Mouse (Mus musculus): ENCODE measurements around the gene Tmbim7.
"Not testable (repeated sequence)": the region's sequence is repeated elsewhere in the genome, so short reads cannot be mapped to it uniquely, and the experiment has no call there.

The Tmbim7 gene

DNA sequence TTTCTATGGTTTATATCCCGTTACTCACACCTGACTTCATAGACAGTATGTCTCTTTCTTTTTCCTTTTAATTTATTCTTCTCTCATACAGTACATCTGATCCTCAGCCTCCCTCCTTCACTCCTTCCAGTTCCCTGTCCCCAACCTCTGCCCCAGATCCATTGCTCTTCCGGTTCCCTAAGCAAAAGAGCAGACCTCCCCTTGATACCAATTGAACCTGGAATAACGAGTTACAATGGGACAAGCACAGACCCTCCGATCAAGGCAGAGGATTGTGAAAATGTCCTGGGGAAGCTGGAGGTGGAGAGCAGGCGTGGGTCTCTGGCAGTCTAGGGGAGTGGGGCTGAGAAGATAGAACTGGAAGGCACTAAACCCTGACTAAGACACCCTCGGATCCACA, at the start of gene Tmbim7:
Gene Tmbim7 (plus strand): TSS at position 301 of the 400 bp plus-strand sequence.
- DNase-seq, result no peak

GRCm38 (mm10) chr5:3607114-3607513, 43.9 kb upstream of the Tmbim7 start:
- DNase-seq, result no peak

GRCm38 (mm10) chr5:3609241-3609640, 41.7 kb upstream of the Tmbim7 start:
- no peak for DNase-seq

DNA sequence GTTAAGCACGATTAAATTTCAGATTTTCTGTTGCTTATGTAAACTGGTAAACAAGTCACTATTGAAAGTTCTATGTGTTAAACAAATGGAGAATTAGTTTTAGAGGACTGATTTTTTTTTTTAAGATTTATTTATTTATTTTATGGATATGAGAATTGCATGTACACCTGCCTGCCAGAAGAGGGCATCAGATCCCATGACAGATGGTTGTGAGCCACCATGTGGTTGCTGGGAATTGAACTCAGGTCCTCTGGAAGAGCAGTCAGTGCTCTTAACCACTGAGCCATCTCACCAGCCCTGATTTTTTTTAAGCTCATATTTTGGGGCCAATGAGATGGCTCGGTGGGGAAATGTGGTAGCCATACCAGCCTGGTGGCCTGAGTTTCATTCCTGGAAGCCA, 39.1 kb upstream of the Tmbim7 start:
- DNase-seq, result not testable (repeated sequence)

DNA sequence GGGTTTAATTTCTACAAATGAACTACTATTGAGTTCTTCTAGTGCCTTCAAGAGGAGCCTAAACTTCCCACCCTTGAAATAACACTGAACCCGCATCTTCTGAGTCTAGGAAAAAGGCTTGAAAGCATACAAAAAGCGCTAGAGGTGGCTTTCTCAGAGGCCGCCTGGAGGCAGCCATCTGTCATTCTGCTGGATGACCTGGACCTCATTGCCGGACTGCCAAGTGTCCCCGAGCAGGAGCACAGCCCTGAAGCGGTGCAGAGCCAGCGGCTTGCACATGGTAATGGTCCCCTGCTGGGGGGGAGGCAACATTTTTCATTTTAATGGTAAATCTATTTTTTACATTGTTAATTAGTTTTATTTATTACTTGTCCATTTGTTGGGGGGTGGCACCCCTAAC, 30.5 kb upstream of the Tmbim7 start:
- DNase-seq, result no peak

GRCm38 (mm10) chr5:3630055-3630454, 20.9 kb upstream of the Tmbim7 start:
- no peak for DNase-seq

DNA sequence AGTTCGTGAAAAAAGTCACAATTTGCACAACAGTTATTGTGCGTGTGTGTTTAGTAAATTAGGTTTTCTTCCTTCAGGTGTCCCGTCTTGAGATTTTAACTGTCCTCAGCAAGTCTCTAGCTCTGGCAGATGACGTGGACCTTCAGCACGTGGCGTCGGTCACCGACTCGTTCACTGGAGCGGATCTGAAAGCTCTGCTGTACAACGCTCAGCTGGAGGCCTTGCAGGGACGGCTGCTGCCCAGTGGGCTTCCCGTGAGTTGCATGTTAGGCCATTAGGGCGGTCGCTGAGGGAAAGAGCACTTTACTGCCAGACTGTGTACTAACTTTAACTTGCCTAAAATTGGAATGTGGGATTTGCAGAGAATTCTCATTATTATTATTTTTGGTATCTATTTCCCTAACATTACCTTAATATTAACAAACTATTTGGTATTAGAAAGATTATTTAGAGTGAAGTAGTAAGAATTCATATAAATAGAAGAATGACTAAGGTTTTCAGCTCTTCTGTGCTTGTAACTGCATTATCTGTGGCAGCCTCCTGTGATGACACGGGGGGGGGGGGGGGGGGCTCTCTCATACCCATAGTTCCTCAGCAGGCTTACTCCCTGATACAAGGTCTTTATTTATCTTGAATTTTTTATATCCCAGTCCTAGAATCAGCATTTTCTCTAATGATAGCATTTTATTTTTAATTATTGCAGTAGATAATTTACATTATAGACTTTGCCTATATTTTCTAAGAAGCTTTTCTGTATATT, 19.3 kb upstream of the Tmbim7 start:
- DNase-seq, result no peak

DNA sequence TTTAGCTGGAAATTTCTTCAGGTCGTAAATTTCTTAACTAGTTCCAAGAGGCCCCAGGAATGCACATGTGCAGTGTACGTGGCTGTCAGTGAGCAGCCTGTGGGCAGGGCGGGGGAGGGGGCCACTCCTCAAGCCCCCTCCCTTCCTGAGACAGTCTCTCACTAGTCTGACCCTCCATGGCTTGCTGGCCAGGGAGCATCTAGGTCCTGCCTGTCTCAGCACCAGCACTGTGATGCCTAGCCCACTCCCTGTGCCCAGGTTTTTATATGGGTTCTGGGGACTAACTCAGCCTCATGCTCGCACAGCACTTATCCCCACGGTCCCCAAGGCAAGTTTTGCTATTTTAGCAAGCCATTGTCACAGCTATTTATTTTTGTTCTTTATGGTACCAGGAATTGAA, 18.7 kb upstream of the Tmbim7 start:
- no peak for DNase-seq

DNA sequence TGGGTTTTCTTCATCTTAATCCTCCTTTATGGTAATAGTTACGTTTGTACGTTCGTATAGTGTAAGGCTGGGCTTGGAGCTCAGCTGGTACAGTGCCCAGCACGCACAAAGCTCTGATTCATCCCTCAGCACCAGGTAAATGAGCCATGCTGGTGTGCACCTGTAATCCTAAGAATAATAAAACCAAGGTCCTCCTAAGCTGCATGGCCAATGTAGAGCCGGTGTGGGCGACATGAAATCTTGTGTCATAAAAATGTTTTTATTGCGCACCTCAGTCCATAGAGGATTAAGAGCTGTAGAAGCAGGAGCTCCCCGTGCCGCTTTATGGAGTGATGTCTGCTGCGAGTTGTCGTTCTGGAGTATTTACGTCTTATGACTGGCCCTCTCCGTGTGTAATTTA, 17.7 kb upstream of the Tmbim7 start:
- DNase-seq, result no peak

GRCm38 (mm10) chr5:3633951-3634350, 17.0 kb upstream of the Tmbim7 start:
- DNase-seq, result no peak

DNA sequence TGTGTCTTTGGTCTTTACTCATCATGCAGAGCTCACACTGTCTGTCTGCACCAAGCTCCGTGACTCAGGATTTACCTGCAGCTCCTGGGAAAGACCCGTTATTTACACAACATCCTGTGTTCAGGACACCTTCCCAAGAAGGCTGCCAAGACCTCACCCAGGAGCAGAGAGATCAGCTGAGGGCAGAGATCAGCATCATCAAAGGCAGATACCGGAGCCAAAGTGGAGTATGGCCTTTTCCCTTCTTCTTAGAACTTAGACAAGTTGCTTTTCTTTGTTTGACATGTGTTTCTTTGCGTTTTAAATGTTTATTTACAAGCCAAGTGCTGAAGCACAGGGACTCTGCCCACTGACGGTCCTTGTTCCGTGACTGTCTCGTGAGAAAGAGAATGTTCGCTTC, 15.7 kb upstream of the Tmbim7 start:
- DNase-seq, result no peak

DNA sequence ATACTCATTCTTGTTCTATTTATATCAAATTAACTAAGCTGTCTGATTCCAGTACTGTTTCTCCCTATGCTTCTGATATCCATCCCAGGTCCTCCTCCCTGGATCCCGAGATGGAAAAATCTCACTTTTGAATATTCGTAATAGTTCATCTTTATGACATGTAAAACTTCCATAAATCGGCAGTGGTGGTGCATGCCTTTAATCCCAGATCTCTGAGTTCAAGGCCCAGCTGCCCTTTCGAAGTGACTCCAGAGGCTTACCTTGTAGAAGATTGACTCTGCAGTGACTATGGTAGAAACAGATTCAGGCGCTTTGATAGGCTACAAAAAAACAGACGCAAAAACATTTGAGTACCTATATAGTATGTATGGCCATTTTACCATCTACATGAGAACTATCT, 6.4 kb upstream of the Tmbim7 start:
- DNase-seq, result no peak

GRCm38 (mm10) chr5:3645326-3645725, 5.7 kb upstream of the Tmbim7 start:
- no peak for DNase-seq

DNA sequence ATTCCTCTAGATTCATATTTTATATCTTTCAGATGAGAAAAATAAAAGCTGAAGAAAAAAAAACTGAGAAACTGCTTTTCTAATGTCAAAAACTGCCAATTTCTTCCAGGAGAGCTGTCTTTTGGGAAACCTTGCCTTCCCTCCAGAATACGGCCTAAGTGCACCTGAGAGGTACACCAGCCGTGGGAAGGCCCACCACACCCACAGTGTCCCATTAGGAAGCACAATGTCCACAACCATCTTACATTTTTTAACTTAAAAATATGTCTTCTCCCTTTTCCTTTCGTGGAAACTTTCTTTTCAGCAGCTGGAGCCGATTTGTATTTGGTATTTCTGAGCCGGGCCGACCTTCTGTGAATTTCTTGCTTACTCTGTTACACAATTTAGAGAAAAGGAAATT, 4.4 kb upstream of the Tmbim7 start:
- DNase-seq, result no peak

- DNase-seq, result peak; percentile 44
Observed at GRCm38 (mm10) chr5:3646991-3647707, 3.8 kb upstream of the Tmbim7 start.

GRCm38 (mm10) chr5:3647708-3648121, 3.3 kb upstream of the Tmbim7 start:
- DNase-seq, result peak; percentile 92

GRCm38 (mm10) chr5:3648206-3648848, 2.7 kb upstream of the Tmbim7 start:
- no peak for DNase-seq

GRCm38 (mm10) chr5:3648849-3649210, 2.2 kb upstream of the Tmbim7 start:
- no peak for DNase-seq

DNA sequence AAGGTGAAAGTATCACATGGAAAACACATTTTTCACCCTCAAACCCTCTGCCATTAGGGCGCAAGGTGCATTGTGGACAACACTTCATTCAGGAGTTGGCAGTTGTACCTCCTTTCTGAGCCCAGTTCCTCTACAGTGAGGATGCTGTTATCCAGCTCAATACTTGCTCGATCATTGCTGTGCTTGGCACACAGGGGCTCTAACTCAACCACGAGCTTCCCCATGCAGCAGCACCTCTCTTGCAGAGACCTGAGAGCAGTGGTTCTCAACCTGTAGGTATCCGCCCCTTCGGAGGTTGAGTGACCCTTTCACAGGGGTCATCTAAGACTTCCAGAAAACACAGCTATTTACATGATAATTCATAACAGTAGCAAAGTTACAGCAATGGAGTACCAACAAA, 640 bp downstream of the Tmbim7 start:
- no peak for DNase-seq

DNA sequence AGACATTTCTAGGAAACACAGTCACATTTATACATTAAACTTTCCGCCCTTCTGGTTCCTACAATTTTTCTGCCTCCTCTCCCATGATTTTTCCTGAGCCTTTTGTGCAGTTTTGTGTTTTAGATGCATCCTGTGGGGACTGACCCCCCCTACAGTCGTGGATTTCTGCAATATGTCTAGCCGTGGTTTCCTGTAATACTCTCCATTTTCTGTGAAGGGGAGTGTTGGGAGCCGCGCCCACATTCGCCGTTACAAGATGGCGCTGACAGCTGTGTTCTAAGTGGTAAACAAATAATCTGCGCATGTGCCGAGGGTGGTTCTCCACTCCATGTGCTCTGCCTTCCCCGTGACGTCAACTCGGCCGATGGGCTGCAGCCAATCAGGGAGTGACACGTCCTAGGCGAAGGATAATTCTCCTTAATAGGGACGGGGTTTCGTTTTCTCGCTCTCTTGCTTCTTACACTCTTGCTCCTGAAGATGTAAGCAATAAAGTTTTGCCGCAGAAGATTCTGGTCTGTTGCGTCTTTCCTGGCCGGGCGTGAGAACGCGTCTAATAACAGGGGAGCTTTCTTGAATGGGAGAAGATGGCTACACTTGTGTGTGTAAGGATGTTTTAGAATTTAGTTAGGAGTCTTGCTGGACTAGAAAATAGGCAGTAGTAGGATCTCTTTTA, 2.1 kb downstream of the Tmbim7 start:
- not testable (repeated sequence) for DNase-seq

- DNase-seq, result no peak
Observed at GRCm38 (mm10) chr5:3653801-3654200, 2.8 kb downstream of the Tmbim7 start.

- no peak for DNase-seq
Observed at GRCm38 (mm10) chr5:3657085-3657484, 6.1 kb downstream of the Tmbim7 start, which contains the start of gene Gatad1. TSS of gene Gatad1 (minus strand) at chr5:3657185.

DNA sequence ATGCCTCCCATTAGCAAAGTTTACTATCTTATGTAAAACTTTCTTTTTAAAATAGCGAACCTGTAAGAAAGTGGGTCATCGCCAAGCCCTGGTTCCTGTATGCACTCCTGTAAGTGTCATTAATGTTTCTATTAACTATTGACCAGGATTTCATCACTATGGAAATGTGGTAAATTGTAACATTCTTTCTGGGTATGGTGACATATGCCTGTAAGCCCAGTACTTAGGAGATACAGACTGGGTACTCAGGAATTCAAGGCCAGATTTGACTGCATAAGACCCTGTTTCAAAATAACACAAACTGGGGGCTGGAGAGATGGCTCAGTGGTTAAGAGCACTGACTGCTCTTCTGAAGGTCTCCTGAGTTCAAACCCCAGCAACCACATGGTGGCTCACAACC, 14.2 kb downstream of the Tmbim7 start:
- DNase-seq, result no peak

Measured in layer of hippocampus, adult 9-11 months (tissue).